Mouse (Mus musculus): ENCODE measurements around the gene Tank.
A peak's percentile ranks its signal among the peaks of the same experiment; 100 is the strongest.

The Tank gene

GRCm38 (mm10) chr2:61655382-61656281 lies 77.2 kb downstream of the Tank start:
- no peak for DNase-seq (ENCODE audit: low read depth, low spot score)

GRCm38 (mm10) chr2:61656421-61657411 lies 78.3 kb downstream of the Tank start:
- DNase-seq (ENCODE audit: low read depth, low spot score) = no peak

GRCm38 (mm10) chr2:61659254-61659653 lies 80.9 kb downstream of the Tank start:
- DNase-seq (ENCODE audit: low read depth, low spot score) = no peak

GRCm38 (mm10) chr2:61662833-61663232 lies 84.4 kb downstream of the Tank start:
- no peak for DNase-seq (ENCODE audit: low read depth, low spot score)

GRCm38 (mm10) chr2:61663573-61664241 lies 85.3 kb downstream of the Tank start:
- DNase-seq (ENCODE audit: low read depth, low spot score) = no peak

GRCm38 (mm10) chr2:61667420-61667819 lies 89.0 kb downstream of the Tank start:
- no peak for DNase-seq (ENCODE audit: low read depth, low spot score)

GRCm38 (mm10) chr2:61668260-61668659 lies 89.9 kb downstream of the Tank start:
- DNase-seq (ENCODE audit: low read depth, low spot score) = peak; percentile 81

GRCm38 (mm10) chr2:61674555-61674954 lies 96.2 kb downstream of the Tank start:
- DNase-seq (ENCODE audit: low read depth, low spot score) = no peak

- DNase-seq (ENCODE audit: low read depth, low spot score) = no peak
Measured at GRCm38 (mm10) chr2:61681572-61681971, 103.2 kb downstream of the Tank start.

- no peak for DNase-seq (ENCODE audit: low read depth, low spot score)
Measured at GRCm38 (mm10) chr2:61686533-61686932, 108.1 kb downstream of the Tank start.

GRCm38 (mm10) chr2:61689086-61689485 lies 110.7 kb downstream of the Tank start:
- DNase-seq (ENCODE audit: low read depth, low spot score) = no peak

All from A20 (cell line).